Mouse (Mus musculus): Measurements from ENCODE around the gene Kcnk7. TPM values are rescaled to one million over a fixed set of nuclear protein-coding genes. Genes with fewer than 3 reads are reported as not detected.
A peak's percentile ranks its signal among the peaks of the same experiment; 100 is the strongest.

Gene Kcnk7
- polyA plus RNA-seq, 1 experiment from 2014 or later: 0.29 TPM

DNA sequence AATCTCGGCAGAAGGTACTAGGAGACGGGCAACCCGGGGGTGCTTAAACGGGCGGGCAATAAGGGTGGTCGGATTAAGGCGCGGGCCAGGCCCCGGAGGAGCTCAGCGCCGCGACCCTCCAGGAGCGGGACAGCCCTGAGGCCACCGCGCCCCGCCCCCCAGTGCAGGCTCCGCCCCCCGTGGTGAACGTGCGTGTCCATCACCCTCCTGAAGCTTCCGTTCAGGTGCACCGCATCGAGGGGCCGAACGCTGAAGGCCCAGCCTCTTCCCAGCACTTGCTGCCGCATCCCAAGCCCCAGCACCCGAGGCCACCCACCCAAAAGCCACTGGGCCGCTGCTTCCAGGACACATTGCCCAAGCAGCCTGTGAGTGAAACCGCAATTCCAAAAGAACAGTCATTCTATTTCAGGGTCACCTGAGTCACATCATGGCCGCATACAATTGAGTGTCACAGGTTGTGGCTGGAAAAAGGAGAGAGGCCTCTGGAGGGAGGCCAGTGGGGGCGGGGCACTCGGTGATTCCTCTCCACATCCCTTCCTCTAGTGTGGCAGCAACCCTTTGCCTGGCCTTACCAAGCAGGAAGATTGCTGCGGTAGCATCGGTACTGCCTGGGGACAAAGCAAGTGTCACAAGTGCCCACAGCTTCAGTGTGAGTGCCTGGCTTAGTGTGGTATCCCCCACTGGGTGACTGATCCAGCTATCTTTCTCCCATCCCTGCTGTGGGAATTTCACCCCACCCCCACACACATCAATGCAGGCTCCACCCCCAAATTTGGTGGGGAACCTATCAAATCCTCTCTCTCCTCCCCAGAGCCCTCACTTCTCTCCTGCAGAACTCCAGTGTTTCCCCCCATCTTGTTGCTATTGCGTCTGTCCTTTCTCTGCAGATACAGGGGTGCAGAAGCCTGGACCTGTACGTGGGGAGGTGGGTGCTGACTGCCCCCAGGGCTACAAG, 41.9 kb downstream of the Kcnk7 start:
- peaks cover 84% of the 10 kb centered on the region for H3K27me3 ChIP-seq
- WGBS: 3% methylated on average over 35 of the region's 36 CpGs
- ATAC-seq (ENCODE audit: low FRiP score): no peak

DNA sequence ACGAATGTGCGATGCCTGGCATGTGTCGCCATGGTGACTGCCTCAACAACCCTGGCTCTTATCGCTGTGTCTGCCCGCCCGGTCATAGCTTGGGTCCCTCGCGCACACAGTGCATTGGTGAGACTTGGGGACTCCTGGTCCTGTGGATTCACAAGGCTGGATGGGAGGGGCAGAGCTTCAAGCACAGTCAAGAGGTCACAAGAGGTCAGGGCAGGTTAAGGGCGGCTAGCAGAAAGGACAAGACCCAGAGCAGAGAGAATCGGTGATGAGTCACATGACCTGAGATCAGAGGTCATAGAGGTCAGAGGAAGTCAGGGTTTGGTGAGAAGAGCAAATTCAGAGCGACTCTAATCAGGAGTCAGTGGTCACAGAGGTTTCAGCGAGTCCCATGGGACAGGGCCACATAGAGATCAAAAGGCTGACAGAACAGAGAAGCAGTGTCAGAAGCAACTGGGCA, 42.8 kb downstream of the Kcnk7 start:
- H3K27ac ChIP-seq: no peak overlapping the region
- ATAC-seq (ENCODE audit: low FRiP score): no peak
- no peak overlapping the region for H3K4me3 ChIP-seq (replicated peaks)
- no peak overlapping the region for H3K4me2 ChIP-seq
- H3K4me1 ChIP-seq: peaks cover 46% of the 10 kb centered on the region
- H3K27me3 ChIP-seq: peaks cover 88% of the 10 kb centered on the region
- no peaks in the 10 kb centered on the region for H3K36me3 ChIP-seq (replicated peaks)
- no peak overlapping the region for H3K9ac ChIP-seq
- no peaks in the 10 kb centered on the region for H3K9me3 ChIP-seq
- WGBS: 36% methylated on average over 12 of the region's 12 CpGs

More for the DNA sequence above, 41.9 kb downstream of the Kcnk7 start:
- Histone ChIP-seq H3K9me3 (no peaks in the 10 kb centered on the region), H3K9ac (peak overlapping the region; percentile 47), H3K4me1 (peaks cover 42% of the 10 kb centered on the region), H3K36me3 (replicated peaks) (no peaks in the 10 kb centered on the region), H3K4me2 (peak overlapping the region; percentile 55), H3K27ac (no peak overlapping the region), H3K4me3 (replicated peaks) (peak overlapping the region; percentile 17)

DNA sequence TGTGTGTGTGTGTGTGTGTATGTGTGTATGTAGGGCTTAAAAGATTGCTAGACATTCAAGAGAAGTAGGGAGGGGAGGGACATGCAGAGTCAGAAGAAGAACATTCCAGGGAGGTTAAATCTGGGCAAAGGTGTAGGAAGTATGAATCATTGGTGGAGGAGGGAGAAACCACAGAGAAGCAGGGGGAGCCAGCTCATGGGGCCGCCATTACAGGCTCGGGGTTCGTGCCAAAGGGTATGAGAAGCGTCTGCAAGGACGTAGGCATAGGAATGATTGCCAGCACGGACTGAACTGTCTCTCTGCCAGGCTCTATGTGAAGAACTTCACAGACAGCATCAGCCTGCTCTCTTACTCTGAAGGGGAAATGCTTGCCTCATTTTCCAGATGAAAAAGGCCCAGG, 45.3 kb downstream of the Kcnk7 start:
- no peak overlapping the region for H3K4me2 ChIP-seq
- H3K9me3 ChIP-seq: no peaks in the 10 kb centered on the region
- peaks cover 34% of the 10 kb centered on the region for H3K4me1 ChIP-seq
- H3K4me3 ChIP-seq (replicated peaks): no peak overlapping the region
- H3K36me3 ChIP-seq (replicated peaks): no peaks in the 10 kb centered on the region
- no peak for ATAC-seq (ENCODE audit: low FRiP score)
- no peak overlapping the region for H3K27ac ChIP-seq
- no peak overlapping the region for H3K9ac ChIP-seq
- WGBS: 74% methylated on average over 6 of the region's 6 CpGs
- peaks cover 94% of the 10 kb centered on the region for H3K27me3 ChIP-seq

DNA sequence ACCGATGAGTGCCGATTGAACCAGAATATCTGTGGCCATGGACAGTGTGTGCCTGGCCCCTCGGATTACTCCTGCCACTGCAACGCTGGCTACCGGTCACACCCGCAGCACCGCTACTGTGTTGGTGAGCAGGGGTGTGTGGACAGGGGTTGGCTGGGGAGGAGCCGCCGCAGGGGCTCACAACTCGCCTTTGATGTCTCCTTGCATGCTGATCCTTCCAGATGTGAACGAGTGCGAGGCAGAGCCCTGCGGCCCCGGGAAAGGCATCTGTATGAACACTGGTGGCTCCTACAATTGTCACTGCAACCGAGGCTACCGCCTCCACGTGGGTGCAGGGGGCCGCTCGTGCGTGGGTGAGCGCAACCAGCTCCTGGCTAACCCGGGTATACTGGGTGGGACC, 46.8 kb downstream of the Kcnk7 start:
- peaks cover 26% of the 10 kb centered on the region for H3K4me1 ChIP-seq
- H3K9me3 ChIP-seq: no peaks in the 10 kb centered on the region
- H3K27me3 ChIP-seq: peaks cover 94% of the 10 kb centered on the region
- H3K9ac ChIP-seq: no peak overlapping the region
- no peaks in the 10 kb centered on the region for H3K36me3 ChIP-seq (replicated peaks)
- 9% methylated on average over 22 of the region's 22 CpGs for whole genome bisulfite sequencing
- 0 out of 2 replicates have a peak overlapping the region, but pooled peaks have one; percentile 2 for H3K4me3 ChIP-seq (replicated peaks)
- no peak for ATAC-seq (ENCODE audit: low FRiP score)
- no peak overlapping the region for H3K4me2 ChIP-seq
- no peak overlapping the region for H3K27ac ChIP-seq

DNA sequence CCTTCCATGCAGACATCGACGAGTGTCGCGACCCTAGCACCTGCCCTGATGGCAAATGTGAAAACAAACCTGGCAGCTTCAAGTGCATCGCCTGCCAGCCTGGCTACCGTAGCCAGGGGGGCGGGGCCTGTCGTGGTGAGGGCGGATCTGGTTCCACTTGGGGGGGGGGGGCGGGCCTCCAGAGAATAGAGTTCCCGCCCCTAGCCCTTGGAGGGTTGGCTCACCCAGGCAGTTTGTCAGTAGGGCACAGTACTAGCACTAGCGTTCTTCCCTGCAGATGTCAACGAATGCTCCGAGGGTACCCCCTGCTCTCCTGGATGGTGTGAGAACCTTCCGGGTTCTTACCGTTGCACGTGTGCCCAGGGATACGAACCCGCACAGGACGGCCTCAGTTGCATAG, 47.6 kb downstream of the Kcnk7 start:
- no peaks in the 10 kb centered on the region for H3K36me3 ChIP-seq (replicated peaks)
- no peak overlapping the region for H3K27ac ChIP-seq
- 0 out of 2 replicates have a peak, but pooled peaks have one; percentile 20 for ATAC-seq (ENCODE audit: low FRiP score)
- H3K4me3 ChIP-seq (replicated peaks): peak overlapping the region; percentile 2; the same call in 1 of the 2 replicates
- 6% methylated on average over 20 of the region's 20 CpGs for WGBS
- peak overlapping the region; percentile 31; the same call in 1 of the 2 replicates for H3K4me2 ChIP-seq
- H3K9me3 ChIP-seq: no peaks in the 10 kb centered on the region
- H3K27me3 ChIP-seq: peaks cover 94% of the 10 kb centered on the region
- peaks cover 24% of the 10 kb centered on the region for H3K4me1 ChIP-seq
- 0 out of 2 replicates have a peak overlapping the region, but pooled peaks have one; percentile 25 for H3K9ac ChIP-seq

DNA sequence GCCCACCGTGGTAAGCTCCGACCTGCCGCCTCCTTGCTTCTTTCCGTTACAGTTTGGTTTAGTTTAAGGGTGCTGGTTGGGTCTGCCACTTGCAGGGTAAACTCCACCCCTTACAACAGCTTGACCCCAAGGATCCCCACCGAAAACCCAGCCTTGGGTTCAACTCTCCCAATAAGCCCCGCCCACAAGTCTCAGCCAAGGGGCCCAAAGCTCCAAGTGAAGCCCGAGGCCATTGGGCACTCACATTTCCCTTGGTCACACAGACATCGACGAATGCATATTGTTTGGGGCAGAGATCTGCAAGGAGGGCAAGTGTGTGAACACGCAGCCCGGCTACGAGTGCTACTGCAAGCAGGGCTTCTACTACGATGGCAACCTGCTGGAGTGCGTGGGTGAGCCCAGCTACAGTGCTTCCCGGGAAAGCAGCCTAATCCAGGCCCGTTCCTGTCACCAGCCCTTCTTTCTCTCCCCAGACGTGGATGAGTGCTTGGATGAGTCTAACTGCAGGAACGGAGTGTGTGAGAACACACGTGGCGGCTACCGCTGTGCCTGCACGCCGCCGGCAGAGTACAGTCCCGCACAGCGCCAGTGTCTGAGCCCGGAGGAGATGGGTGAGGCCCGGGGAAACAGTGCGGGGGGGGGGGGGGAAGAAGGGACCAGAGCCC, 52.3 kb downstream of the Kcnk7 start:
- 0 out of 2 replicates have a peak, but pooled peaks have one; percentile 57 for ATAC-seq (ENCODE audit: low FRiP score)
- peak overlapping the region; percentile 42 for H3K4me2 ChIP-seq
- peaks cover 19% of the 10 kb centered on the region for H3K4me1 ChIP-seq
- no peaks in the 10 kb centered on the region for H3K9me3 ChIP-seq
- H3K36me3 ChIP-seq (replicated peaks): peaks cover 43% of the 10 kb centered on the region
- peak overlapping the region; percentile 51 for H3K9ac ChIP-seq
- peak overlapping the region; percentile 28 for H3K4me3 ChIP-seq (replicated peaks)
- WGBS: 6% methylated on average over 29 of the region's 29 CpGs
- H3K27ac ChIP-seq: no peak overlapping the region
- peaks cover 76% of the 10 kb centered on the region for H3K27me3 ChIP-seq

Small RNA genes lying within 50 kb of the gene (microRNA-seq; reads per million reads assigned to microRNA genes)
- 0.97 reads per million for gene Mir6987

Other genes with a start within 250 kb of the Kcnk7 start
- gene Ccdc85b, start 246.5 kb upstream of the Kcnk7 start, polyA plus RNA-seq (2016; fragmentation: Nextera tagmentation; extraction: Ambion mirVana): 8.0 and 9.0 TPM in 2 replicates
- 122 and 128 TPM in 2 replicates for gene Fibp, start 243.8 kb upstream of the Kcnk7 start, polyA plus RNA-seq (2016; fragmentation: Nextera tagmentation; extraction: Ambion mirVana)
- gene Ctsw, start 235.9 kb upstream of the Kcnk7 start, polyA plus RNA-seq (2016; fragmentation: Nextera tagmentation; extraction: Ambion mirVana): 3.1 and 3.7 TPM in 2 replicates
- 40.2 and 41.9 TPM in 2 replicates for gene Efemp2, start 230.4 kb upstream of the Kcnk7 start, polyA plus RNA-seq (2016; fragmentation: Nextera tagmentation; extraction: Ambion mirVana)
- 40.6 and 42.7 TPM in 2 replicates for gene Mus81, start 216.0 kb upstream of the Kcnk7 start, polyA plus RNA-seq (2016; fragmentation: Nextera tagmentation; extraction: Ambion mirVana)
- 3,168 and 3,195 TPM in 2 replicates for gene Cfl1, start 213.9 kb upstream of the Kcnk7 start, polyA plus RNA-seq (2016; fragmentation: Nextera tagmentation; extraction: Ambion mirVana)
- gene 1700020D05Rik, start 200.6 kb upstream of the Kcnk7 start, polyA plus RNA-seq (2016; fragmentation: Nextera tagmentation; extraction: Ambion mirVana): 0.26 TPM in 1 of 2 replicates, not detected in the other
- 29.3 and 29.5 TPM in 2 replicates for gene Snx32, start 193.8 kb upstream of the Kcnk7 start, polyA plus RNA-seq (2016; fragmentation: Nextera tagmentation; extraction: Ambion mirVana)
- 0.22 and 0.27 TPM in 2 replicates for gene Ovol1, start 143.7 kb upstream of the Kcnk7 start, polyA plus RNA-seq (2016; fragmentation: Nextera tagmentation; extraction: Ambion mirVana)
- gene Ap5b1, start 136.3 kb upstream of the Kcnk7 start, polyA plus RNA-seq (2016; fragmentation: Nextera tagmentation; extraction: Ambion mirVana): 1.6 TPM in 2 replicates
- 162 and 191 TPM in 2 replicates for gene Rnaseh2c, start 102.5 kb upstream of the Kcnk7 start, polyA plus RNA-seq (2016; fragmentation: Nextera tagmentation; extraction: Ambion mirVana)
- gene Kat5, start 94.1 kb upstream of the Kcnk7 start, polyA plus RNA-seq (2016; fragmentation: Nextera tagmentation; extraction: Ambion mirVana): 65.7 and 77.2 TPM in 2 replicates
- gene Rela, start 66.9 kb upstream of the Kcnk7 start, polyA plus RNA-seq (2016; fragmentation: Nextera tagmentation; extraction: Ambion mirVana): 34.1 and 36.9 TPM in 2 replicates
- 16.3 and 16.8 TPM in 2 replicates for gene Sipa1, start 40.7 kb upstream of the Kcnk7 start, polyA plus RNA-seq (2016; fragmentation: Nextera tagmentation; extraction: Ambion mirVana)
- gene Map3k11, start 15.6 kb upstream of the Kcnk7 start, polyA plus RNA-seq (2016; fragmentation: Nextera tagmentation; extraction: Ambion mirVana): 19.2 and 22.2 TPM in 2 replicates
- 32.4 and 35.1 TPM in 2 replicates for gene Pcnx3, start 15.5 kb upstream of the Kcnk7 start, polyA plus RNA-seq (2016; fragmentation: Nextera tagmentation; extraction: Ambion mirVana)
- gene Ehbp1l1, start 21.9 kb downstream of the Kcnk7 start, polyA plus RNA-seq (2016; fragmentation: Nextera tagmentation; extraction: Ambion mirVana): 6.1 and 6.7 TPM in 2 replicates
- gene Fam89b, start 25.3 kb downstream of the Kcnk7 start, polyA plus RNA-seq (2016; fragmentation: Nextera tagmentation; extraction: Ambion mirVana): 170 and 172 TPM in 2 replicates
- gene Ltbp3, start 36.5 kb downstream of the Kcnk7 start, polyA plus RNA-seq (2016; fragmentation: Nextera tagmentation; extraction: Ambion mirVana): 10.0 and 12.0 TPM in 2 replicates
- 63.4 and 65.3 TPM in 2 replicates for gene Scyl1, start 67.1 kb downstream of the Kcnk7 start, polyA plus RNA-seq (2016; fragmentation: Nextera tagmentation; extraction: Ambion mirVana)
- 25.6 and 25.9 TPM in 2 replicates for gene Frmd8, start 170.9 kb downstream of the Kcnk7 start, polyA plus RNA-seq (2016; fragmentation: Nextera tagmentation; extraction: Ambion mirVana)
- 1.3 and 1.8 TPM in 2 replicates for gene Slc25a45, start 173.4 kb downstream of the Kcnk7 start, polyA plus RNA-seq (2016; fragmentation: Nextera tagmentation; extraction: Ambion mirVana)
- 11.1 and 12.8 TPM in 2 replicates for gene Tigd3, start 189.8 kb downstream of the Kcnk7 start, polyA plus RNA-seq (2016; fragmentation: Nextera tagmentation; extraction: Ambion mirVana)
- gene Dpf2, start 208.6 kb downstream of the Kcnk7 start, polyA plus RNA-seq (2016; fragmentation: Nextera tagmentation; extraction: Ambion mirVana): 184 and 203 TPM in 2 replicates
- gene Cdc42ep2, start 220.4 kb downstream of the Kcnk7 start, polyA plus RNA-seq (2016; fragmentation: Nextera tagmentation; extraction: Ambion mirVana): 2.2 TPM in 2 replicates

Measured in forebrain, embryonic 12.5 days (tissue).